8 mouse cellular contexts compared by ENCODE assay signal in the genomic region with DNA sequence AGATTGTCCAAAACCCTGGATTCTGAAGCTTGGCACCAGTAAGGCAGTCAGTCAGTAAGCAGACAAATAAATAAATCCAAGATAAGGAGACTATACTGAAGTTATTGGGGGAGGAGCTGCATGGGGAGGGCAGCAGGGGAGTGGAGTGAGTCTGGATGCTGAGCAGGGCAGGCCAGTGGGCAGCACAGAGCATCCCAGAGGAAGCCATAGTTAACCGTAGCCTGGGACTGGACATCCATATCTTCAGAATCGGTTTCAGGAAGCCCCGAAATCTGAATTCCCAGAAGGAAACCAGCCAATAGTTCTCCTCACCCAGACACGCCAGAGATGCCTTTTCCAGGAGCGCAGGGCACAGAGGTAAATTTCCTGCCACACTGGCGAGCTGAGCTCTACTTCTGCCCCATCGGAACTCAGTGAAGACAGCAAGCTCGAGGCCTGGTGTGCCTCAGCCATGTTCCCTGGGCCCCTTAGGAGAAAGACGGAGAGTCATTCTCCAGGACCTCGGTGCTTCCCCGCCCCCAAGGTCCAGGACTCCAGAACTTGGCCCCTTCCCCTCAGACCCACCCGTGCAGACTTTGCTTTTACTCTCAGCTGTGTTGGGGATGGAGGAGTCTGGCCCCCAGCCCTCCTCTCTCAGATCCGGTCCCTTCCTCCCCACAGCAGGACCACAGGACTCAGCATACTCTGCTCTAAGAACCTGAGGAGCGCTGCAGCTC. TPM values are rescaled to one million over a fixed set of nuclear protein-coding genes. Genes with fewer than 3 reads are reported as not detected.
DNase-seq lines count a peak whose midpoint lies in the region; ATAC-seq and TF ChIP-seq lines count a peak whose summit lies in the region.
"Had no signal": no experiment of that assay in that cellular context is flagged by ENCODE, and none has a peak within 500 bp of the region (broad histone marks: within the 10 kb centered on the region; RNA-seq: fewer than 3 reads in every experiment).

No protein-coding gene starts in this region.

- H3K9me3 ChIP-seq in lung, embryonic 16.5 days (ENCODE audit: control insufficient read depth, low read length): no peaks in the 10 kb centered on the region
- H3K9me3 ChIP-seq in forebrain, embryonic 12.5 days: no peaks in the 10 kb centered on the region
- H3K9me3 ChIP-seq in limb, embryonic 14.5 days (ENCODE audit: control insufficient read depth, low read length): no peaks in the 10 kb centered on the region
- no peaks in the 10 kb centered on the region for H3K9me3 ChIP-seq in stomach, embryonic 16.5 days (replicated peaks; ENCODE audit: control insufficient read depth, low read length)

- no peaks in the 10 kb centered on the region for H3K27me3 ChIP-seq in lung, embryonic 16.5 days (ENCODE audit: control insufficient read depth, insufficient read depth, low read depth, low read length)
- H3K27me3 ChIP-seq in forebrain, embryonic 12.5 days: no peaks in the 10 kb centered on the region
- H3K27me3 ChIP-seq in limb, embryonic 14.5 days (ENCODE audit: control insufficient read depth, insufficient read depth, low read length): no peaks in the 10 kb centered on the region
- no peaks in the 10 kb centered on the region for H3K27me3 ChIP-seq in stomach, embryonic 16.5 days (ENCODE audit: control insufficient read depth, insufficient read depth, low read length)

- no peak for ATAC-seq in lung, embryonic 16.5 days (ENCODE audit: low read depth)
- ATAC-seq in forebrain, embryonic 12.5 days (ENCODE audit: low FRiP score): no peak
- ATAC-seq in limb, embryonic 14.5 days (ENCODE audit: low FRiP score, low read depth): no peak
- ATAC-seq in stomach, embryonic 16.5 days (ENCODE audit: insufficient read depth, low FRiP score): no peak

- TF ChIP-seq POLR2A in limb, embryonic 14.5 days (IDR thresholded peaks at IDR 0.05; ENCODE audit: borderline replicate concordance, extremely low read depth, insufficient read depth, insufficient read length): no peak

- H3K36me3 ChIP-seq in lung, embryonic 16.5 days (ENCODE audit: control insufficient read depth, insufficient read depth, low read length): peaks cover 22% of the 10 kb centered on the region
- peaks cover 31% of the 10 kb centered on the region for H3K36me3 ChIP-seq in forebrain, embryonic 12.5 days (replicated peaks)
- H3K36me3 ChIP-seq in limb, embryonic 14.5 days (ENCODE audit: control insufficient read depth, insufficient read depth, low read length): peaks cover 33% of the 10 kb centered on the region
- H3K36me3 ChIP-seq in stomach, embryonic 16.5 days (ENCODE audit: control insufficient read depth, insufficient read depth, low read length): peaks cover 16% of the 10 kb centered on the region

- 36% methylated on average over 14 of the region's 14 CpGs for WGBS in lung, embryonic 16.5 days
- 32% methylated on average over 14 of the region's 14 CpGs for WGBS in forebrain, embryonic 12.5 days
- 43% methylated on average over 14 of the region's 14 CpGs for WGBS in limb, embryonic 14.5 days
- 39% methylated on average over 14 of the region's 14 CpGs for WGBS in stomach, embryonic 16.5 days

- H3K4me3 ChIP-seq in lung, embryonic 16.5 days (ENCODE audit: low read length): peak overlapping the region; percentile 52
- H3K4me3 ChIP-seq in forebrain, embryonic 12.5 days (replicated peaks): peak overlapping the region; percentile 54
- peak overlapping the region; percentile 53 for H3K4me3 ChIP-seq in limb, embryonic 14.5 days (replicated peaks; ENCODE audit: low read length)
- H3K4me3 ChIP-seq in stomach, embryonic 16.5 days (replicated peaks; ENCODE audit: low read length): peak overlapping the region; percentile 60

- peaks cover 17% of the 10 kb centered on the region for H3K4me1 ChIP-seq in lung, embryonic 16.5 days (replicated peaks; ENCODE audit: control insufficient read depth, insufficient read depth, low read length)
- peaks cover 42% of the 10 kb centered on the region for H3K4me1 ChIP-seq in forebrain, embryonic 12.5 days
- H3K4me1 ChIP-seq in limb, embryonic 14.5 days (ENCODE audit: control insufficient read depth, insufficient read depth, low read length): peaks cover 14% of the 10 kb centered on the region; the same call in 1 of the 2 replicates
- H3K4me1 ChIP-seq in stomach, embryonic 16.5 days (ENCODE audit: control insufficient read depth, insufficient read depth, low read length): peaks cover 18% of the 10 kb centered on the region

- H3K4me2 ChIP-seq in lung, embryonic 16.5 days (ENCODE audit: low read depth, low read length): peak overlapping the region; percentile 65
- H3K4me2 ChIP-seq in forebrain, embryonic 12.5 days: peak overlapping the region; percentile 76
- peak overlapping the region; percentile 74 for H3K4me2 ChIP-seq in limb, embryonic 14.5 days (replicated peaks; ENCODE audit: low read depth, low read length, severe bottlenecking)
- H3K4me2 ChIP-seq in stomach, embryonic 16.5 days (ENCODE audit: low read depth, low read length): peak overlapping the region; percentile 78

- H3K9ac ChIP-seq in lung, embryonic 16.5 days (ENCODE audit: low read length): peak overlapping the region; percentile 32; the same call in 1 of the 2 replicates
- peak overlapping the region; percentile 73 for H3K9ac ChIP-seq in forebrain, embryonic 12.5 days
- peak overlapping the region; percentile 58 for H3K9ac ChIP-seq in limb, embryonic 14.5 days (ENCODE audit: low read depth, low read length, severe bottlenecking)
- peak overlapping the region; percentile 73 for H3K9ac ChIP-seq in stomach, embryonic 16.5 days (ENCODE audit: low read length)

- DNase-seq in lung, postnatal 14 days: no peak
- no peak for DNase-seq in limb, embryonic 14.5 days (ENCODE audit: low spot score)
- DNase-seq in embryo, embryonic 10 days (ENCODE audit: low spot score): no peak
- no peak for DNase-seq in layer of hippocampus, adult 18-20 months (ENCODE audit: low spot score in 2 of 2)

- no peak overlapping the region for H3K27ac ChIP-seq in lung, embryonic 16.5 days (ENCODE audit: low read length)
- H3K27ac ChIP-seq in forebrain, embryonic 12.5 days: peak overlapping the region; percentile 96
- H3K27ac ChIP-seq in limb, embryonic 14.5 days (replicated peaks; ENCODE audit: low read depth, low read length): peak overlapping the region; percentile 75
- H3K27ac ChIP-seq in stomach, embryonic 16.5 days (ENCODE audit: low read length): peak overlapping the region; percentile 88; the same call in 1 of the 2 replicates

RNA-seq across cellular contexts. Expression of a gene that starts 1.1 kb away (rescaled TPM):
- polyA plus RNA-seq in lung, embryonic 16.5 days (2015; fragmentation: Nextera tagmentation; extraction: Ambion mirVana): 17.1 and 17.5 TPM in 2 replicates
- polyA plus RNA-seq in forebrain, embryonic 12.5 days (2016; fragmentation: Nextera tagmentation; extraction: Ambion mirVana): 35.1 and 38.1 TPM in 2 replicates
- 78.9 and 115 TPM in 2 replicates for polyA plus RNA-seq in limb, embryonic 14.5 days (2012; rRNA removed)
- 26.3 and 33.6 TPM in 2 replicates for polyA plus RNA-seq in limb, embryonic 14.5 days (2014; fragmentation: Nextera tagmentation; extraction: Ambion mirVana)
- polyA plus RNA-seq in stomach, embryonic 16.5 days (2015; fragmentation: Nextera tagmentation; extraction: Ambion mirVana): 19.9 and 23.4 TPM in 2 replicates
- total RNA-seq in layer of hippocampus, adult 18-20 months (2021): 100 to 1,000 TPM; 129 to 136 TPM

RNA-seq across cellular contexts. Expression of a gene that starts 12.8 kb away (rescaled TPM):
- 413 and 457 TPM in 2 replicates for polyA plus RNA-seq in lung, embryonic 16.5 days (2015; fragmentation: Nextera tagmentation; extraction: Ambion mirVana)
- polyA plus RNA-seq in forebrain, embryonic 12.5 days (2016; fragmentation: Nextera tagmentation; extraction: Ambion mirVana): 585 and 631 TPM in 2 replicates
- polyA plus RNA-seq in limb, embryonic 14.5 days (2012; rRNA removed): 607 and 720 TPM in 2 replicates
- polyA plus RNA-seq in limb, embryonic 14.5 days (2014; fragmentation: Nextera tagmentation; extraction: Ambion mirVana): 166 and 187 TPM in 2 replicates
- polyA plus RNA-seq in stomach, embryonic 16.5 days (2015; fragmentation: Nextera tagmentation; extraction: Ambion mirVana): 302 and 324 TPM in 2 replicates
- total RNA-seq in layer of hippocampus, adult 18-20 months (2021): 100 to 1,000 TPM; 172 to 183 TPM

RNA-seq across cellular contexts. Expression of a gene that starts 23.9 kb away (rescaled TPM):
- 96.5 and 108 TPM in 2 replicates for polyA plus RNA-seq in lung, embryonic 16.5 days (2015; fragmentation: Nextera tagmentation; extraction: Ambion mirVana)
- polyA plus RNA-seq in forebrain, embryonic 12.5 days (2016; fragmentation: Nextera tagmentation; extraction: Ambion mirVana): 72.4 and 73.0 TPM in 2 replicates
- polyA plus RNA-seq in limb, embryonic 14.5 days (2012; rRNA removed): 142 and 168 TPM in 2 replicates
- polyA plus RNA-seq in limb, embryonic 14.5 days (2014; fragmentation: Nextera tagmentation; extraction: Ambion mirVana): 92.5 and 92.7 TPM in 2 replicates
- polyA plus RNA-seq in stomach, embryonic 16.5 days (2015; fragmentation: Nextera tagmentation; extraction: Ambion mirVana): 96.2 and 96.4 TPM in 2 replicates
- total RNA-seq in layer of hippocampus, adult 18-20 months (2021): 10 to 100 TPM; 41.5 to 43.7 TPM

RNA-seq across cellular contexts. Expression of a gene that starts 24.9 kb away (rescaled TPM):
- polyA plus RNA-seq in lung, embryonic 16.5 days (2015; fragmentation: Nextera tagmentation; extraction: Ambion mirVana): 62.0 and 64.5 TPM in 2 replicates
- 57.8 and 66.4 TPM in 2 replicates for polyA plus RNA-seq in forebrain, embryonic 12.5 days (2016; fragmentation: Nextera tagmentation; extraction: Ambion mirVana)
- polyA plus RNA-seq in limb, embryonic 14.5 days (2012; rRNA removed): 81.3 and 104 TPM in 2 replicates
- 54.9 and 62.9 TPM in 2 replicates for polyA plus RNA-seq in limb, embryonic 14.5 days (2014; fragmentation: Nextera tagmentation; extraction: Ambion mirVana)
- polyA plus RNA-seq in stomach, embryonic 16.5 days (2015; fragmentation: Nextera tagmentation; extraction: Ambion mirVana): 43.8 and 45.8 TPM in 2 replicates
- total RNA-seq in layer of hippocampus, adult 18-20 months (2021): 1 to 10 TPM; 3.1 TPM

RNA-seq across cellular contexts. Expression of a gene that starts 30.6 kb away (rescaled TPM):
- polyA plus RNA-seq in lung, embryonic 16.5 days (2015; fragmentation: Nextera tagmentation; extraction: Ambion mirVana): 0.15 and 0.44 TPM in 2 replicates
- 0.27 TPM in 1 of 2 replicates, not detected in the other for polyA plus RNA-seq in forebrain, embryonic 12.5 days (2016; fragmentation: Nextera tagmentation; extraction: Ambion mirVana)
- polyA plus RNA-seq in limb, embryonic 14.5 days (2012; rRNA removed): 0.05 TPM in 1 of 2 replicates, not detected in the other
- polyA plus RNA-seq in limb, embryonic 14.5 days (2014; fragmentation: Nextera tagmentation; extraction: Ambion mirVana): 0.14 TPM in 1 of 2 replicates, not detected in the other
- 0.06 TPM in 1 of 2 replicates, not detected in the other for polyA plus RNA-seq in stomach, embryonic 16.5 days (2015; fragmentation: Nextera tagmentation; extraction: Ambion mirVana)
- total RNA-seq in layer of hippocampus, adult 18-20 months (2021): 1 to 10 TPM in 1 of 2 experiments, under 1 TPM in 1; 0.79 to 1.2 TPM
- total RNA-seq: hematopoietic stem cell, adult 5-6 weeks had no signal
